Mouse (Mus musculus): ENCODE results near the gene Trim41. TPM values are rescaled to one million over a fixed set of nuclear protein-coding genes. Genes with fewer than 3 reads are reported as not detected.

Gene Trim41
- polyA plus RNA-seq (2014; fragmentation: Illumina TruSeq; extraction: RNeasy Lipid Tissue Mini Kit (QIAGEN cat#74804); ENCODE audit: low read depth, low replicate concordance): 40.1 TPM

DNA sequence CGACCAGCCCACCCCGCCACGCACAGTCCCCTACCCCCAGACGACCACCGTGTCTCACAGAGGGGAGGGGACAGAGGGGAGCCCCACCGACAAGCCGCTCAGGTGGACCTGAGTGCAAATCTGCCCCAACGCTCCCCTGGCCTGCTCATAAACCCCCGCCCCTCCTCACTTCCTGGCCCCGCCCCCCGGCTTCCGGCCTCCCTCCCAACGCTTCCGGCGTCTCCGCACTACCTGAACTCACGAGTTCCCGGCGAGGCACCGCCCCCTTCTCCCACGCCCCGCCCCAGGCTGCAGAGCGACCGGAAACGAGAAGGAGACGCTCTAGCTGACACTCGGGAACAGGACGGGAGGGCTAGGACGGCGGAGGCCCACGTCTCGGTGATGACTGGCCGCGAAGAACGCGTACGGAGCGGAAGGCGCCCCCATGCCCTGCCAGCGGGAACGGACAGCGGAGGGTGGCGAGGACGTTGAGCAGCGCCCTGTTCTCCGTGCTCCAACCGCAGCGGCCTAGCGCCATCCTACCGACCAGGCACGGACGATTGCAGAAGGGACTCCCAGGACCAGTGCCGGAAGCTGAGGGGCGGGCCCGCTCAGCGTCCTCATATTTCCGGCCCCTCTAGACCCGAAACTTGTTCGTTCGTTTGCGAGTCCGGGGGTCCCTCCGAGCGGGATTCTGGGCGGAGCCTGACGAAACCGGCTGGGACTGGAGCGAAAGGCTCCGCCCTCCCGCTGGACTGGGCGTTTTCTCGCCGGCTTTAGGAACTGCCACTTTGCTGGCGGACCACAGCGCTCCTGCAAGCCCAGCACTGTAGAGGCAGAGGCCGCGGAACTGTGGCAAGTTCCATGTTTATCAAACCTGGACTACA, at the start of gene Trim41:
Trim41 (minus strand) TSS at position 554 of the 866 bp plus-strand sequence.

DNA sequence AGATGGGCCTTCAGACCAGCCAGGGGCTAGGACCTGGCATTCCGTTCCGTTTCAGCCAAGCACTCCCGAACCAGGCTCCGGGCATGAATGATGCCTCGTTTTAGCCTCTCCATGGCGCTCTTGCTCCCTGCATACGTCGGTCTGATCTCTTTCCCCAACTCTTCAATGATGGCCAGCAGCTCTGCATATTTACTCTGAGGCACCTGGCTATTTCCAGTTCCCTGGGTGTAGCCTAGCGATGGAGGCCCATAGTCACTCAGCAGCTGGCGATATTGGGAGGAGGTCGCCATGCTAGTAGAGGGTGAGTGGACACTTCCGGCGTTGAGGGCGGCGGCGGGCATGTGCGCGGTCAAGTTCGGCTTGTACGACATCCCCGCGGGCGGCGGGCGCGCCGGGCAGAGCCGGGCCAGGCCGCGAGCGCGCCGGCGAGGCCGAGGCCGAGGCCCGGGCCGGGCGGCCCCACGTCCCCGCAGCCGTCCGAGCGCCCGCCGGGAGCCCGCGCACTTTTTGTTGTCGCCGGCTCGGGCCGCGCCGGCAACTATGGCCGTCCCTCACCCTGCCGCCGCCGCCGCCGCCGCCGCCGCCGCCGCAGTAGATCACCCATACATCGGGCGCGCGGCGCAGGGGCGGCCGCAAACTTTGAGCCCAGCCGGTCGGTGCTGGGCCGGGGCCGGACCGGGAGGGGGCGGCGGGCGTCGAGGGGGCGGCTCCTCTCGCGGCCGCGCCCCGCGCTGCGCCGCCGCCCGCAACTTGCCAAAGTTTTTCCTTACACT, 9.0 kb upstream of the Trim41 start, which contains the start of the genes Trim7 and Gm12184:
Trim7 (plus strand) TSS at position 162 of the 773 bp plus-strand sequence.
Gm12184 (minus strand) TSS at position 677 of the 773 bp plus-strand sequence.

DNA sequence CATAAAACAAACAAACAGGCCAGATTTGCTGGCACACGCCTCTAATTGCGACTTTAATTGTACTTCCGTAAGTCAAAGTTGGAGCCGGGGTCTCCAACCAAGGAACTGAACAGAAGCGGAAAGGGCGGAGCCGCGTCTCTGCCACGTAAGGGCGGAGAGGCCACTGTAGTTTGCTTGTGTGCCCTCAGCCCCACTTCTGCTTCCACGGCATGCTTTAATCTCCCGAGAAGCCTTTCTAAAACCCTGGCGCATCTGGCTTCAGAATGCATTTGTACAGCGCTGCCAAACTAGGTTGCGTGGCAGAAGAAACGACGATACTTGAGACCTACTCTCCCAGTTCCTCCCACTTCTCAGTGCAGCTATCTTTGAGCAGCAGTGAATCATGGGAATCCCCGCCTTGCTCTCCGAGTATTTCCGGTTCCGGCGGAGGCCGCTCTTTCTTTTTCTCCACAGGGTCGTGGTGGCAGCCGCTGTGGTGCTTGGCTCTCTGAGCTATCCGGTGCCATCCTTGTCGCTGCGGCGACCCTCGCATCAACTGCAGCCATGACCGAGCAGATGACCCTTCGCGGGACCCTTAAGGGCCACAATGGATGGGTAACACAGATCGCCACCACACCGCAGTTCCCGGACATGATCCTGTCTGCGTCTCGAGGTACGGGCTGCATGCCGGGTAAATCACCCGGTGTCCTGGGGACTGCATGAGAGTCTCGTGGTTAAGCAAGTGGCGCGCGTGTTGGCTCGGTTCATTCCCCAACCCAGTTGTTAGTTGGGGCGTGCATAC, 17.0 kb downstream of the Trim41 start, which contains the start of gene Rack1:
Rack1 (plus strand) TSS at position 412 of the 781 bp plus-strand sequence.

Other genes starting within 250 kb of the Trim41 start
- gene Rack1, start 17.0 kb downstream of the Trim41 start, polyA plus RNA-seq (2014; fragmentation: Illumina TruSeq; extraction: RNeasy Lipid Tissue Mini Kit (QIAGEN cat#74804); ENCODE audit: low read depth, low replicate concordance): 827 TPM
- gene Trim7, start 8.8 kb upstream of the Trim41 start, polyA plus RNA-seq (2014; fragmentation: Illumina TruSeq; extraction: RNeasy Lipid Tissue Mini Kit (QIAGEN cat#74804); ENCODE audit: low read depth, low replicate concordance): 18.8 TPM
- gene Gm12184, start 9.3 kb upstream of the Trim41 start, polyA plus RNA-seq (2014; fragmentation: Illumina TruSeq; extraction: RNeasy Lipid Tissue Mini Kit (QIAGEN cat#74804); ENCODE audit: low read depth, low replicate concordance): 11.4 TPM
- 23.5 TPM for gene Irgm1, start 54.3 kb upstream of the Trim41 start, polyA plus RNA-seq (2014; fragmentation: Illumina TruSeq; extraction: RNeasy Lipid Tissue Mini Kit (QIAGEN cat#74804); ENCODE audit: low read depth, low replicate concordance)
- 1.8 TPM for gene Gm5431, start 84.9 kb upstream of the Trim41 start, polyA plus RNA-seq (2014; fragmentation: Illumina TruSeq; extraction: RNeasy Lipid Tissue Mini Kit (QIAGEN cat#74804); ENCODE audit: low read depth, low replicate concordance)
- 2.4 TPM for gene Psme2b, start 128.8 kb upstream of the Trim41 start, polyA plus RNA-seq (2014; fragmentation: Illumina TruSeq; extraction: RNeasy Lipid Tissue Mini Kit (QIAGEN cat#74804); ENCODE audit: low read depth, low replicate concordance)
- gene Olfr56, start 161.5 kb upstream of the Trim41 start, polyA plus RNA-seq (2014; fragmentation: Illumina TruSeq; extraction: RNeasy Lipid Tissue Mini Kit (QIAGEN cat#74804); ENCODE audit: low read depth, low replicate concordance): 0.92 TPM
- 1.5 TPM for gene 9930111J21Rik1, start 162.0 kb upstream of the Trim41 start, polyA plus RNA-seq (2014; fragmentation: Illumina TruSeq; extraction: RNeasy Lipid Tissue Mini Kit (QIAGEN cat#74804); ENCODE audit: low read depth, low replicate concordance)
- gene Gm12185, start 174.9 kb upstream of the Trim41 start, polyA plus RNA-seq (2014; fragmentation: Illumina TruSeq; extraction: RNeasy Lipid Tissue Mini Kit (QIAGEN cat#74804); ENCODE audit: low read depth, low replicate concordance): 0.30 TPM
- 9.5 TPM for gene Tgtp1, start 176.8 kb upstream of the Trim41 start, polyA plus RNA-seq (2014; fragmentation: Illumina TruSeq; extraction: RNeasy Lipid Tissue Mini Kit (QIAGEN cat#74804); ENCODE audit: low read depth, low replicate concordance)
- gene 9930111J21Rik2, start 233.9 kb upstream of the Trim41 start, polyA plus RNA-seq (2014; fragmentation: Illumina TruSeq; extraction: RNeasy Lipid Tissue Mini Kit (QIAGEN cat#74804); ENCODE audit: low read depth, low replicate concordance): 4.0 TPM
- 14.4 TPM for gene Tgtp2, start 246.9 kb upstream of the Trim41 start, polyA plus RNA-seq (2014; fragmentation: Illumina TruSeq; extraction: RNeasy Lipid Tissue Mini Kit (QIAGEN cat#74804); ENCODE audit: low read depth, low replicate concordance)

All from adipose tissue, adult 10 weeks (tissue).